ENCODE assay signal across 19 mouse cellular contexts in genomic region chr13:49467585-49467984, GRCm38 (mm10). TPM values are rescaled to one million over a fixed set of nuclear protein-coding genes. Genes with fewer than 3 reads are reported as not detected.
DNase-seq lines count a peak whose midpoint lies in the region; ATAC-seq and TF ChIP-seq lines count a peak whose summit lies in the region.
"Had no signal": no experiment of that assay in that cellular context is flagged by ENCODE, and none has a peak within 500 bp of the region (broad histone marks: within the 10 kb centered on the region; RNA-seq: fewer than 3 reads in every experiment).

No protein-coding gene starts in this region.

- ATAC-seq in embryonic facial prominence, embryonic 11.5 days (replicated peaks; ENCODE audit: insufficient number of reproducible peaks, low FRiP score, low TSS enrichment, low read depth) = peak; percentile 47; the same call in 1 of the 2 replicates
- ATAC-seq in forebrain, embryonic 15.5 days (replicated peaks) = no peak
- ATAC-seq: forebrain, embryonic 14.5 days; midbrain, embryonic 13.5 days had no signal

- no peaks in the 10 kb centered on the region; the same call in 1 of the 2 replicates for H3K36me3 ChIP-seq in embryonic facial prominence, embryonic 11.5 days (replicated peaks; ENCODE audit: control insufficient read depth, insufficient read depth, low read depth, low read length)
- peaks cover 15% of the 10 kb centered on the region for H3K36me3 ChIP-seq in forebrain, embryonic 15.5 days

- no peak overlapping the region for H3K9ac ChIP-seq in embryonic facial prominence, embryonic 11.5 days (replicated peaks; ENCODE audit: low read length)
- H3K9ac ChIP-seq in forebrain, embryonic 15.5 days (replicated peaks) = no peak overlapping the region
- H3K9ac ChIP-seq: lung, embryonic 14.5 days; midbrain, embryonic 13.5 days had no signal

- no peaks in the 10 kb centered on the region for H3K4me1 ChIP-seq in embryonic facial prominence, embryonic 11.5 days (ENCODE audit: control insufficient read depth, insufficient read depth, low read length)
- H3K4me1 ChIP-seq in forebrain, embryonic 15.5 days = no peaks in the 10 kb centered on the region
- H3K4me1 ChIP-seq: midbrain, embryonic 13.5 days had no signal

- H3K9me3 ChIP-seq in embryonic facial prominence, embryonic 11.5 days (replicated peaks; ENCODE audit: control insufficient read depth, low read length) = no peaks in the 10 kb centered on the region
- H3K9me3 ChIP-seq in forebrain, embryonic 15.5 days = no peaks in the 10 kb centered on the region
- H3K9me3 ChIP-seq: midbrain, embryonic 13.5 days had no signal

- no peak for TF ChIP-seq CTCF in gastrocnemius, adult 2 months (IDR thresholded peaks at IDR 0.05)

- H3K27me3 ChIP-seq in embryonic facial prominence, embryonic 11.5 days (ENCODE audit: control insufficient read depth, insufficient read depth, low read length) = no peaks in the 10 kb centered on the region
- H3K27me3 ChIP-seq in forebrain, embryonic 15.5 days = no peaks in the 10 kb centered on the region
- H3K27me3 ChIP-seq: midbrain, embryonic 13.5 days had no signal

- WGBS in embryonic facial prominence, embryonic 11.5 days = 38% methylated on average over 2 of the region's 2 CpGs
- WGBS in forebrain, embryonic 15.5 days = 86% methylated on average over 2 of the region's 2 CpGs

- intact Hi-C loops in gastrocnemius, adult 2 months (cut with DNase I) = no loop called here

- no peak for DNase-seq in gastrocnemius, adult 2 months
- DNase-seq in gastrocnemius, postnatal 4 days (ENCODE audit: low spot score in 2 of 2) = no peak
- peak; percentile 5 for DNase-seq in layer of hippocampus, adult 11-12 months (ENCODE audit: low spot score)
- DNase-seq in layer of hippocampus, adult 18-20 months (ENCODE audit: low spot score in 2 of 2) = no peak
- DNase-seq in embryonic facial prominence, embryonic 11.5 days (ENCODE audit: low spot score) = peak; percentile 45
- DNase-seq in mesoderm, embryonic 11.5 days (ENCODE audit: low read depth, low spot score) = peak; percentile 22
- no peak for DNase-seq in liver
- DNase-seq: adrenal gland, postnatal 10 days; cerebellum, adult 18-20 months; cerebellum, postnatal 36 days; kidney, adult 9 months; lung, embryonic 14.5 days; lung, postnatal 4 days; thymus, adult 18-20 months had no signal

- peak overlapping the region; percentile 80 for H3K27ac ChIP-seq in gastrocnemius, adult 2 months
- H3K27ac ChIP-seq in embryonic facial prominence, embryonic 11.5 days (replicated peaks; ENCODE audit: low read depth, low read length) = peak overlapping the region; percentile 4; the same call in 1 of the 2 replicates
- no peak overlapping the region for H3K27ac ChIP-seq in forebrain, embryonic 15.5 days (replicated peaks)
- H3K27ac ChIP-seq: midbrain, embryonic 13.5 days had no signal

- H3K4me3 ChIP-seq in gastrocnemius, adult 2 months = no peak overlapping the region
- H3K4me3 ChIP-seq in embryonic facial prominence, embryonic 11.5 days (ENCODE audit: low read depth, low read length) = no peak overlapping the region
- no peak overlapping the region for H3K4me3 ChIP-seq in forebrain, embryonic 15.5 days
- H3K4me3 ChIP-seq: erythroblast, embryonic 14.5 days; midbrain, embryonic 13.5 days had no signal

- H3K4me2 ChIP-seq in embryonic facial prominence, embryonic 11.5 days (ENCODE audit: low read depth, low read length) = no peak overlapping the region
- H3K4me2 ChIP-seq in forebrain, embryonic 15.5 days (replicated peaks) = no peak overlapping the region
- H3K4me2 ChIP-seq: lung, embryonic 14.5 days; midbrain, embryonic 13.5 days had no signal

RNA-seq across cellular contexts. Expression of gene Tes3-ps, which starts 25.5 kb away (rescaled TPM):
- total RNA-seq in gastrocnemius, adult 2 months (2021) = 1 to 10 TPM; 1.7 to 2.4 TPM
- total RNA-seq in gastrocnemius, postnatal 4 days (2021) = 1 to 10 TPM; 1.6 to 1.8 TPM
- total RNA-seq in layer of hippocampus, adult 18-20 months (2021) = 1 to 10 TPM; 1.4 to 1.5 TPM
- polyA plus RNA-seq in embryonic facial prominence, embryonic 11.5 days (2014; fragmentation: Nextera tagmentation; extraction: Ambion mirVana) = 0.60 and 0.70 TPM in 2 replicates
- polyA plus RNA-seq in forebrain, embryonic 15.5 days (2015; fragmentation: Nextera tagmentation; extraction: Ambion mirVana) = 0.59 and 0.65 TPM in 2 replicates
- polyA plus RNA-seq: gonadal fat pad, adult 2 months had no signal

RNA-seq across cellular contexts. Expression of gene Ecm2, which starts 37.0 kb away (rescaled TPM):
- 10 to 100 TPM in 1 of 2 experiments, 1 to 10 TPM in 1; 8.0 to 15.0 TPM for total RNA-seq in gastrocnemius, adult 2 months (2021)
- 10 to 100 TPM; 11.7 to 14.8 TPM for total RNA-seq in gastrocnemius, postnatal 4 days (2021)
- total RNA-seq in layer of hippocampus, adult 18-20 months (2021) = 1 to 10 TPM; 6.5 to 8.0 TPM
- polyA plus RNA-seq in embryonic facial prominence, embryonic 11.5 days (2014; fragmentation: Nextera tagmentation; extraction: Ambion mirVana) = 0.13 and 0.39 TPM in 2 replicates
- polyA plus RNA-seq in forebrain, embryonic 15.5 days (2015; fragmentation: Nextera tagmentation; extraction: Ambion mirVana) = 1.4 and 2.1 TPM in 2 replicates
- polyA plus RNA-seq: erythroblast, embryonic 14.5 days had no signal

RNA-seq across cellular contexts. Expression of gene Ippk, which starts 46.5 kb away (rescaled TPM):
- total RNA-seq in gastrocnemius, adult 2 months (2021) = 1 to 10 TPM; 5.6 to 6.3 TPM
- total RNA-seq in gastrocnemius, postnatal 4 days (2021) = 1 to 10 TPM; 7.0 to 8.9 TPM
- 10 to 100 TPM; 33.5 to 37.1 TPM for total RNA-seq in layer of hippocampus, adult 18-20 months (2021)
- polyA plus RNA-seq in embryonic facial prominence, embryonic 11.5 days (2014; fragmentation: Nextera tagmentation; extraction: Ambion mirVana) = 13.5 and 14.9 TPM in 2 replicates
- polyA plus RNA-seq in forebrain, embryonic 15.5 days (2015; fragmentation: Nextera tagmentation; extraction: Ambion mirVana) = 15.1 and 15.9 TPM in 2 replicates

Comparison
In these comparisons a context has a peak if more than half of its experiments do, and no peak if none do; other contexts are left out.
1. DNase-seq: peak in layer of hippocampus, adult 11-12 months (single experiment), embryonic facial prominence, embryonic 11.5 days (single experiment) and mesoderm, embryonic 11.5 days (single experiment); none in gastrocnemius, adult 2 months (single experiment), gastrocnemius, postnatal 4 days (0 of 2), layer of hippocampus, adult 18-20 months (0 of 2) and liver (single experiment).